Mouse (Mus musculus) liver, embryonic 13.5 days (tissue): ENCODE results near the gene Phf23. TPM values are rescaled to one million over a fixed set of nuclear protein-coding genes. Genes with fewer than 3 reads are reported as not detected.
"Not testable (repeated sequence)": the region's sequence is repeated elsewhere in the genome, so short reads cannot be mapped to it uniquely, and the experiment has no call there.

Experiments used
- ATAC-seq: fragments of 200-750 bp; cut with Nextera tagmentation; 2 replicates; pipeline ENCODE4 v1.8.0; 2017; ENCODE audit warnings: low read depth, mild to moderate bottlenecking, moderate number of reproducible peaks, moderate library complexity
- DNase-seq: peaks from one replicate; pipeline ENCODE4 v3.0.0; 2022
- H3K27ac ChIP-seq: fragments of 300-500 bp; sonication (generic); 2 replicates; pipeline ENCODE4 v1.5.1; 2015; ENCODE audit warnings: moderate library complexity, mild to moderate bottlenecking, inconsistent platforms
- H3K27me3 ChIP-seq: fragments of 300-500 bp; sonication (generic); 2 replicates; pipeline ENCODE4 v1.6.1; 2015; ENCODE audit warnings: mild to moderate bottlenecking, inconsistent platforms
- H3K36me3 ChIP-seq: fragments of 300-500 bp; sonication (generic); 2 replicates; pipeline ENCODE4 v1.6.1; 2015; ENCODE audit warnings: mild to moderate bottlenecking, inconsistent platforms
- H3K4me1 ChIP-seq: fragments of 300-500 bp; sonication (generic); replicated peaks from 2 replicates; pipeline ENCODE4 v1.6.1; 2015; ENCODE audit warnings: inconsistent platforms
- H3K4me2 ChIP-seq: fragments of 300-500 bp; sonication (generic); 2 replicates; pipeline ENCODE4 v1.6.1; 2015; ENCODE audit warnings: inconsistent platforms, mild to moderate bottlenecking, moderate library complexity
- H3K4me3 ChIP-seq: fragments of 300-500 bp; sonication (generic); replicated peaks from 2 replicates; pipeline ENCODE4 v1.5.1; 2015; ENCODE audit warnings: mild to moderate bottlenecking, inconsistent platforms
- H3K9ac ChIP-seq: fragments of 300-500 bp; sonication (generic); 2 replicates; pipeline ENCODE4 v1.6.1; 2015; ENCODE audit warnings: mild to moderate bottlenecking, inconsistent platforms
- H3K9me3 ChIP-seq: fragments of 300-500 bp; sonication (generic); replicated peaks from 2 replicates; pipeline ENCODE4 v1.6.1; 2016; ENCODE audit warnings: inconsistent platforms
- WGBS: fragments of 180-500 bp; shearing (Covaris S2); methylation state at CpG from one replicate; pipeline ENCODE4 v1.1.7; 2015; ENCODE audit not compliant: insufficient replicate concordance; 5-methylcytosine and 5-hydroxymethylcytosine counted together
- polyA plus RNA-seq: library from polyadenylated mRNA; unstranded; fragments of >200 nt; fragmentation: Nextera tagmentation; extraction: Ambion mirVana; gene quantifications from 2 replicates; pipeline ENCODE4 v1.2.1, GENCODE M21; 2015

Phf23 gene
- 29.8 and 32.7 TPM in 2 replicates for polyA plus RNA-seq

GRCm38 (mm10) chr11:69995391-69995960 is at the start of gene Phf23:
Gene Phf23, plus strand, starts transcription at chr11:69995777.
- peak; percentile 81 for ATAC-seq
- H3K36me3 ChIP-seq: peaks cover 46% of the 10 kb centered on the region
- peak; percentile 97 for DNase-seq
- peak within 1 kb of the TSS; percentile 100 for H3K9ac ChIP-seq
- H3K27ac ChIP-seq: peak within 1 kb of the TSS; percentile 99
- peak within 1 kb of the TSS; percentile 90 for H3K4me2 ChIP-seq
- H3K27me3 ChIP-seq: no peaks in the 10 kb centered on the region
- peak within 1 kb of the TSS; percentile 98 for H3K4me3 ChIP-seq
- H3K9me3 ChIP-seq: no peaks in the 10 kb centered on the region
- peaks cover 62% of the 10 kb centered on the region for H3K4me1 ChIP-seq
- under 1% methylated on average over 36 of the region's 36 CpGs for WGBS

- ATAC-seq (peak; percentile 82), DNase-seq (peak; percentile 64)
- 64% methylated on average over 18 of the region's 18 CpGs for WGBS
- Histone ChIP-seq H3K4me2 (peak overlapping the region; percentile 95), H3K4me3 (peak overlapping the region; percentile 78), H3K9me3 (no peaks in the 10 kb centered on the region), H3K9ac (peak overlapping the region; percentile 87), H3K27me3 (peaks cover 59% of the 10 kb centered on the region), H3K4me1 (peaks cover 60% of the 10 kb centered on the region), H3K27ac (peak overlapping the region; percentile 93), H3K36me3 (peaks cover 41% of the 10 kb centered on the region)
These were observed 49.3 kb upstream of the Phf23 start for GRCm38 (mm10) chr11:69945997-69946891.

DNA sequence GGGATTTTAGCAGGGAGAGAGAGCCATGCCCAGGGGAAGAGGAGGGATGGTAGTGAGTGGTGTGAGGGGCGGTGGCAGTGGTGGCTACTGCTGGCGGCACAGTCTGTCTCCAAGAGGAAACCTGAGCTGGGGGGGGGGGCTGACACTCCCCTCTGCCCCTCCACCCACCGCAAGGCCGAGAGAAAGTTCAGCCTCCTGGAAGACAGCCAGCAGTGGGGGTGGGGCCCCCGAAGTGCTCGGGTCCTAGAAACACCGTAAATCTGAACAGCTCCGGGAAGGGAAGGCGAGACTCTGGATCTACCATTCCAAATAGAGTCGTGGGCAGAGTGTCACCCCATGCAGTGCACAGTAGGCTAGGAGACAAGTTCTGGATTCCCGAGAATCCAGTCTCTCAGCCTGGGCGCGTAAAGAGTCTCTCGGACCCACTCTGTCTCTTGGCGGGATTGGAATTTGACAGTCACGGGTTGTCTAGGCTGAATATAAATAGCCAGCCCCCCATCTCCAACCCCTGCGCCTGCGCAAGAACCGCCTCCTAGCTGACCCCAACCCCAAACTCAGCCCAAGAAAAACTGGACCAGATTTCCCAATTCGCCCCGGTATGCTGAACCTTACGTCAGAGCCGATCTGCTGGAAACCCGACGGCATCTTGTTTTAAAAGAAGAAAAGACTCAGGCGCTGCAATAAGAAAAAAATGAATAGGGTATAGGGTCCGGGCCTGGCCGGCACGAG is 48.1 kb upstream of the Phf23 start:
- Histone ChIP-seq H3K27ac (peak overlapping the region; percentile 93), H3K9me3 (no peaks in the 10 kb centered on the region), H3K36me3 (peaks cover 34% of the 10 kb centered on the region), H3K4me3 (peak overlapping the region; percentile 78), H3K4me1 (peaks cover 60% of the 10 kb centered on the region), H3K9ac (peak overlapping the region; percentile 87), H3K4me2 (peak overlapping the region; percentile 95), H3K27me3 (peaks cover 59% of the 10 kb centered on the region)
- 16% methylated on average over 29 of the region's 29 CpGs for WGBS
- ATAC-seq (no peak), DNase-seq (no peak)

- H3K4me3 ChIP-seq: peak within 1 kb of the TSS; percentile 78
- peak within 1 kb of the TSS; percentile 95 for H3K4me2 ChIP-seq
- 1% methylated on average over 34 of the region's 34 CpGs for whole genome bisulfite sequencing
- no peaks in the 10 kb centered on the region for H3K9me3 ChIP-seq
- peak within 1 kb of the TSS; percentile 87 for H3K9ac ChIP-seq
- peaks cover 27% of the 10 kb centered on the region for H3K36me3 ChIP-seq
- peak within 1 kb of the TSS; percentile 93 for H3K27ac ChIP-seq
- DNase-seq (peak; percentile 96), ATAC-seq (peak; percentile 86)
- peaks cover 56% of the 10 kb centered on the region for H3K4me1 ChIP-seq
- H3K27me3 ChIP-seq: peaks cover 55% of the 10 kb centered on the region
These were observed 47.4 kb upstream of the Phf23 start, which contains the start of gene Slc2a4 for GRCm38 (mm10) chr11:69948066-69948762. Gene Slc2a4, minus strand, starts transcription at chr11:69948188.

DNA sequence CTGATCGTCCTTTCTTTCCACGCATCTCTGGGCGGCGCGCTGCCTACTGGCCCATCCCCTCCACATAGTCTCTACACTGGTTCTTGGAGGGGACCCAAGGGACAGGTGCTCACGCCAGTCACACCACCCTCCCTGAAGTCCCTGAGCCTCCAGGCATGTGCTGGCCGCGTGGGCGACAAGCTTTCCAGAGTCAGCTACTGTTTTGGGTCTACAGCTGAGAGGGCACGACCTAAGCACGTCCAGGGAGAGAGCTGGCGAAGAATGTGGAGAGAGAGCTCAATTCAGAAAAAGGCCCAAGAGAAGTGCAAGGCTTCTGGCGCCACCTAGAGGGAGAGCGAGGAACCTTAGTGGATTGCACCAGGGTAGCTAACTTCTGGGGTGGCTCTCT is 46.8 kb upstream of the Phf23 start:
- Histone ChIP-seq H3K4me2 (peak overlapping the region; percentile 95), H3K27me3 (peaks cover 54% of the 10 kb centered on the region), H3K4me3 (peak overlapping the region; percentile 78), H3K4me1 (peaks cover 59% of the 10 kb centered on the region), H3K36me3 (peaks cover 22% of the 10 kb centered on the region), H3K9me3 (no peaks in the 10 kb centered on the region), H3K9ac (peak overlapping the region; percentile 77), H3K27ac (peak overlapping the region; percentile 87)
- DNase-seq: peak; percentile 81
- peak; percentile 35 for ATAC-seq
- 2% methylated on average over 14 of the region's 14 CpGs for WGBS

DNA sequence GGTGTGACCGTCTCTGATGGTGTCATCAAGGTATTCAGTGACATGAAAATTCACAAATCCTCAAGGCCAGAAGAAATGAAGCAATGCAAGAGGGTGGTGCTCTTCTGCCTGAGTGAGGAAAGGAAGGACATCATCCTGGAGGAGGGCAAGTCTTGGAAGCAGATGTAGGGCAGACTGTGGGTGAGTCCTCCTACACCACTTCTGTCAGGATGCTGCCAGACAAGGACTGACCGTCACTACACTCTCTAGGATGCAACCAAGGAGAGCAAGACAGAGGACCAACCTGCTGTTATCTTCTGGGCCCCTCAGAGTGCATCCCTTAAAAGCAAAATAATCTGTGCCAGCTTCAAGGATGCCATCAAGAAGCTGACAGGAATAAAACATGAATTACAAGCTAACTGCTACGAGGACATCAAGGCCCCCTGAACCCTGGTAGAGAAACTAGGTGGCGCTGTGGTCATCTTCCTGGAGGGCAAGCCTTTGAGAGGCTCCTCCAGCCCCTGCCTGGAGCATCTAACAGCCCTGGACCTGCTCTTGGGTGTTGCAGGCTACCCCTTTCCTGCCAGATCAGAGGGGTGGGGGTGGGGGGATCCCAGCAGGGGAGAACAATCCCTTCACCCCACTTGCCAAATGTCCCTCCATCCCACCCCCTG is 44.6 kb upstream of the Phf23 start:
- H3K9me3 ChIP-seq: no peaks in the 10 kb centered on the region
- H3K27ac ChIP-seq: no peak overlapping the region
- H3K4me1 ChIP-seq: peaks cover 37% of the 10 kb centered on the region
- WGBS: 40% methylated on average over 4 of the region's 4 CpGs
- H3K9ac ChIP-seq: no peak overlapping the region
- ATAC-seq: no peak
- no peak for DNase-seq
- H3K4me3 ChIP-seq: no peak overlapping the region
- no peaks in the 10 kb centered on the region for H3K36me3 ChIP-seq
- H3K27me3 ChIP-seq: peaks cover 47% of the 10 kb centered on the region
- H3K4me2 ChIP-seq: no peak overlapping the region

GRCm38 (mm10) chr11:69952274-69952673 is 43.3 kb upstream of the Phf23 start:
- peaks cover 25% of the 10 kb centered on the region for H3K4me1 ChIP-seq
- peaks cover 56% of the 10 kb centered on the region for H3K27me3 ChIP-seq
- 30% methylated on average over 1 of the region's 1 CpGs for WGBS
- no peak overlapping the region for H3K4me2 ChIP-seq
- no peak overlapping the region for H3K27ac ChIP-seq
- no peak overlapping the region for H3K9ac ChIP-seq
- DNase-seq (no peak), ATAC-seq (no peak)
- no peaks in the 10 kb centered on the region for H3K36me3 ChIP-seq
- H3K9me3 ChIP-seq: no peaks in the 10 kb centered on the region
- H3K4me3 ChIP-seq: no peak overlapping the region

DNA sequence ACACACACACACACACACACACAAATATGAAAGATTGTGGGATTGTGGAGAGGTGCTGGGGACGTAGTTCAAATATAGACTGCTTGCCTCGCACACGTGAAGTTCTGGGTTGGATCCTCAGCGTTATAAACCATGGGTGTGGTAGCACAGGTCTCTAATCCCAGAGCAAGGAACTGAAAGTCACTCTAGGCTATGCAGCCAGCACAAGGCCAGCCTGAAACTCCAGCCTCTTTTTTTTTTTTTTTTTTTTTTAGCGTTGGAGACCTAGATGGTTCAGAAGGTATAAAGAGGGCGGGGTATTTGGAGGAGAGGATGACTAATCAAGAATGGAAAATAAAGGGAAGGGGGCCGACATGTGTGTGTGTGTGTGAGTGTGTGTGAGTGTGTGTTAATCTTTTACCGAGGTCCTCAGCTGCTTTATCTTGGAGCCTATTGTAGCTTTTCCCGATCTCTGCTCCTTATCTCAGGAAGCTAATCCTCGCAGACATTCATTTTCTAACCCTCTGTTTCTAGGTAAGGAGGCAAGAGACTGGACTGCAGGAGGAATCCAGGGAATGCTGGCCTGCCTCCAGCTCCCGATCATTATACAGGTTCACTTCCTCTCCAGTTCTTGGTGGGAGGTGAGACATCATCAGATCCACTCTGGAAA is 42.2 kb upstream of the Phf23 start:
- no peak for DNase-seq
- no peak overlapping the region for H3K27ac ChIP-seq
- no peak overlapping the region for H3K4me2 ChIP-seq
- no peak overlapping the region for H3K9ac ChIP-seq
- H3K4me1 ChIP-seq: peaks cover 16% of the 10 kb centered on the region
- H3K36me3 ChIP-seq: no peaks in the 10 kb centered on the region
- no peak for ATAC-seq
- H3K27me3 ChIP-seq: peaks cover 60% of the 10 kb centered on the region
- WGBS: 33% methylated on average over 11 of the region's 11 CpGs
- H3K9me3 ChIP-seq: no peaks in the 10 kb centered on the region
- no peak overlapping the region for H3K4me3 ChIP-seq

- not testable (repeated sequence) for H3K4me2 ChIP-seq, H3K9me3 ChIP-seq, ATAC-seq, DNase-seq, H3K9ac ChIP-seq, H3K4me1 ChIP-seq, H3K4me3 ChIP-seq, H3K27ac ChIP-seq, H3K36me3 ChIP-seq
- 53% methylated on average over 4 of the region's 4 CpGs for WGBS
- H3K27me3 ChIP-seq: peaks cover 71% of the 10 kb centered on the region
These were observed 40.0 kb upstream of the Phf23 start for GRCm38 (mm10) chr11:69955618-69956017.

DNA sequence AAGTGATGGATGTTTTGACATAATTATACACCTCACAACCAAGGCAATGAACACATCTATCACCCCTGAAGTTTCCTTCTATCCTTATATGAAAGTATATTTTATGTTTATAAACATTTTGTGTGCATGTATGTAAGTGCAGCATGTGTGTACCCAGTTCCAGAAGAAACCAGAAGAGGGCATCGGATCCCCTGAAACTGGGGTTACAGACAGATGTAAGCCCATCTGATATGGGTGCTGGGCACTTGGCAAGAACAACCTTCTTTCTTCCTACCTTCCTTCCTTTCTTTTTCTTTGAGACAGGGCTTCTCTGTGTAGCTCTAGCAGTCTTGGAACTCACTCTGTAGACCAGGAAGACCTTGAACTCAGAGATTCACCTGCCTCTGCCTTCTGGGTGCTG is 39.4 kb upstream of the Phf23 start:
- Histone ChIP-seq H3K4me3 (no peak overlapping the region), H3K9ac (no peak overlapping the region), H3K27me3 (peaks cover 72% of the 10 kb centered on the region), H3K36me3 (no peaks in the 10 kb centered on the region), H3K4me2 (no peak overlapping the region), H3K9me3 (no peaks in the 10 kb centered on the region), H3K27ac (no peak overlapping the region), H3K4me1 (peaks cover 7% of the 10 kb centered on the region; the same call in 1 of the 2 replicates)
- WGBS: 77% methylated on average over 1 of the region's 1 CpGs
- no peak for ATAC-seq
- no peak for DNase-seq
